Mouse (Mus musculus): Measurements from ENCODE around the gene Dph1. TPM values are rescaled to one million over a fixed set of nuclear protein-coding genes. Genes with fewer than 3 reads are reported as not detected.

Gene Dph1
- polyA plus RNA-seq, 1 experiment from 2014 or later, result 12.3 TPM

GRCm38 (mm10) chr11:75229289-75229688 lies 38.2 kb upstream of the Dph1 start:
- Histone ChIP-seq H3K4me2 (replicated peaks; ENCODE audit: low read depth) (no peak overlapping the region), H3K27ac (ENCODE audit: low read depth, low read length) (no peak overlapping the region), H3K27me3 (replicated peaks; ENCODE audit: control insufficient read depth, insufficient read depth, low read length) (no peaks in the 10 kb centered on the region), H3K4me3 (ENCODE audit: low read depth, low read length) (no peak overlapping the region), H3K9ac (ENCODE audit: low read depth, low read length) (no peak overlapping the region), H3K9me3 (ENCODE audit: control insufficient read depth) (no peaks in the 10 kb centered on the region), H3K4me1 (replicated peaks; ENCODE audit: control insufficient read depth, insufficient read depth, low read length) (no peaks in the 10 kb centered on the region), H3K36me3 (ENCODE audit: control insufficient read depth, insufficient read depth) (no peaks in the 10 kb centered on the region)
- TF ChIP-seq CTCF (IDR thresholded peaks at IDR 0.05; ENCODE audit: low read depth), result no peak
- no peak for ATAC-seq
- WGBS, result 63% methylated on average over 6 of the region's 6 CpGs

- no peak overlapping the region for H3K4me2 ChIP-seq (replicated peaks; ENCODE audit: low read depth)
- WGBS, result 62% methylated on average over 3 of the region's 3 CpGs
- no peak overlapping the region for H3K9ac ChIP-seq (ENCODE audit: low read depth, low read length)
- no peak overlapping the region for H3K27ac ChIP-seq (ENCODE audit: low read depth, low read length)
- no peaks in the 10 kb centered on the region for H3K27me3 ChIP-seq (replicated peaks; ENCODE audit: control insufficient read depth, insufficient read depth, low read length)
- no peak overlapping the region for H3K4me3 ChIP-seq (ENCODE audit: low read depth, low read length)
- ATAC-seq, result no peak
- no peaks in the 10 kb centered on the region for H3K9me3 ChIP-seq (ENCODE audit: control insufficient read depth)
- no peak for TF ChIP-seq CTCF (IDR thresholded peaks at IDR 0.05; ENCODE audit: low read depth)
- no peaks in the 10 kb centered on the region; the same call in 1 of the 2 replicates for H3K36me3 ChIP-seq (ENCODE audit: control insufficient read depth, insufficient read depth)
- no peaks in the 10 kb centered on the region for H3K4me1 ChIP-seq (replicated peaks; ENCODE audit: control insufficient read depth, insufficient read depth, low read length)
Measured at GRCm38 (mm10) chr11:75227632-75228031, 36.6 kb upstream of the Dph1 start.

- Histone ChIP-seq H3K9me3 (ENCODE audit: control insufficient read depth) (no peaks in the 10 kb centered on the region), H3K4me3 (ENCODE audit: low read depth, low read length) (no peak overlapping the region), H3K9ac (ENCODE audit: low read depth, low read length) (no peak overlapping the region), H3K4me1 (replicated peaks; ENCODE audit: control insufficient read depth, insufficient read depth, low read length) (no peaks in the 10 kb centered on the region), H3K36me3 (ENCODE audit: control insufficient read depth, insufficient read depth) (no peaks in the 10 kb centered on the region; the same call in 1 of the 2 replicates), H3K27ac (ENCODE audit: low read depth, low read length) (no peak overlapping the region), H3K4me2 (replicated peaks; ENCODE audit: low read depth) (no peak overlapping the region), H3K27me3 (replicated peaks; ENCODE audit: control insufficient read depth, insufficient read depth, low read length) (no peaks in the 10 kb centered on the region)
- ATAC-seq, result no peak
- no peak for TF ChIP-seq CTCF (IDR thresholded peaks at IDR 0.05; ENCODE audit: low read depth)
- 86% methylated on average over 4 of the region's 4 CpGs for WGBS
Measured at GRCm38 (mm10) chr11:75224835-75225234, 33.8 kb upstream of the Dph1 start.

GRCm38 (mm10) chr11:75224062-75224461 lies 33.0 kb upstream of the Dph1 start:
- no peak for TF ChIP-seq CTCF (IDR thresholded peaks at IDR 0.05; ENCODE audit: low read depth)
- H3K4me3 ChIP-seq (ENCODE audit: low read depth, low read length), result no peak overlapping the region
- H3K36me3 ChIP-seq (ENCODE audit: control insufficient read depth, insufficient read depth), result no peaks in the 10 kb centered on the region; the same call in 1 of the 2 replicates
- no peaks in the 10 kb centered on the region for H3K4me1 ChIP-seq (replicated peaks; ENCODE audit: control insufficient read depth, insufficient read depth, low read length)
- 92% methylated on average over 12 of the region's 12 CpGs for WGBS
- H3K9me3 ChIP-seq (ENCODE audit: control insufficient read depth), result no peaks in the 10 kb centered on the region
- no peaks in the 10 kb centered on the region for H3K27me3 ChIP-seq (replicated peaks; ENCODE audit: control insufficient read depth, insufficient read depth, low read length)
- no peak overlapping the region for H3K27ac ChIP-seq (ENCODE audit: low read depth, low read length)
- no peak for ATAC-seq
- no peak overlapping the region for H3K9ac ChIP-seq (ENCODE audit: low read depth, low read length)
- H3K4me2 ChIP-seq (replicated peaks; ENCODE audit: low read depth), result no peak overlapping the region

- no peaks in the 10 kb centered on the region for H3K9me3 ChIP-seq (ENCODE audit: control insufficient read depth)
- H3K27ac ChIP-seq (ENCODE audit: low read depth, low read length), result no peak overlapping the region
- H3K4me1 ChIP-seq (replicated peaks; ENCODE audit: control insufficient read depth, insufficient read depth, low read length), result no peaks in the 10 kb centered on the region
- no peak for ATAC-seq
- no peak for TF ChIP-seq CTCF (IDR thresholded peaks at IDR 0.05; ENCODE audit: low read depth)
- 48% methylated on average over 5 of the region's 6 CpGs for WGBS
- no peaks in the 10 kb centered on the region for H3K27me3 ChIP-seq (replicated peaks; ENCODE audit: control insufficient read depth, insufficient read depth, low read length)
- no peak overlapping the region for H3K4me2 ChIP-seq (replicated peaks; ENCODE audit: low read depth)
- H3K9ac ChIP-seq (ENCODE audit: low read depth, low read length), result no peak overlapping the region
- no peak overlapping the region for H3K4me3 ChIP-seq (ENCODE audit: low read depth, low read length)
- no peaks in the 10 kb centered on the region; the same call in 1 of the 2 replicates for H3K36me3 ChIP-seq (ENCODE audit: control insufficient read depth, insufficient read depth)
Measured at GRCm38 (mm10) chr11:75220517-75221145, 29.6 kb upstream of the Dph1 start.

GRCm38 (mm10) chr11:75220115-75220514 lies 29.1 kb upstream of the Dph1 start:
- no peak overlapping the region for H3K27ac ChIP-seq (ENCODE audit: low read depth, low read length)

More at GRCm38 (mm10) chr11:75220115-75220514, 29.1 kb upstream of the Dph1 start:
- Histone ChIP-seq H3K36me3 (ENCODE audit: control insufficient read depth, insufficient read depth) (no peaks in the 10 kb centered on the region; the same call in 1 of the 2 replicates), H3K4me2 (replicated peaks; ENCODE audit: low read depth) (no peak overlapping the region), H3K27me3 (replicated peaks; ENCODE audit: control insufficient read depth, insufficient read depth, low read length) (no peaks in the 10 kb centered on the region), H3K9ac (ENCODE audit: low read depth, low read length) (no peak overlapping the region), H3K9me3 (ENCODE audit: control insufficient read depth) (no peaks in the 10 kb centered on the region), H3K4me3 (ENCODE audit: low read depth, low read length) (no peak overlapping the region), H3K4me1 (replicated peaks; ENCODE audit: control insufficient read depth, insufficient read depth, low read length) (0 out of 2 replicates have a peak, but pooled peaks cover 3% of the 10 kb centered on the region)
- no peak for TF ChIP-seq CTCF (IDR thresholded peaks at IDR 0.05; ENCODE audit: low read depth)
- 45% methylated on average over 9 of the region's 9 CpGs for WGBS
- ATAC-seq, result no peak
